Mouse (Mus musculus): ENCODE measurements at regions not wholly inside any gene's neighbourhood (a gene's known extent, or its start where the extent isn't known, plus 50 kb on each side); places are given as distances from the start of the nearest gene placed in this dataset.

GRCm38 (mm10) chr12:52368034-52368433 is 135.7 kb upstream of the Arhgap5 start:
- in situ Hi-C loops (cut with MboI, MseI): no loop called here

DNA sequence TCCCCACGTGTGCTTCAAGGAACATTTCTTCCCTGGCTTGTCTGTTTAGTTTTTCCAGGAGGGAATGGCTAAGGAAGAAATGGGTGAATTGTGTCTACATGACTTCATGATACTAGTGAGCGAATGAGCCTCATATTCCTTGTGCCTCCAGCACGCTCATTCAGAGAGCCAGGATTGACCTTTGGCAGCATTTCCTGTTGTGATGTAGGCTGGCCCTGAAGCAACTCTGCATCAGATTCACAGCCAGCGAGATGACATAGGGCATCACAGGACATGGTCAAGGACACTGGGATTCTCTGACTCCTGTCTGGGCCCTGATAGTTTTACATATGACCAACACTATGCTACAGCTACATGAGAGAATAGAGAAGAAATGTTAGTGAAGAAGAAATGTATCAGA is 135.3 kb upstream of the Arhgap5 start:
- in situ Hi-C loops (cut with MboI, MseI): no loop called here

DNA sequence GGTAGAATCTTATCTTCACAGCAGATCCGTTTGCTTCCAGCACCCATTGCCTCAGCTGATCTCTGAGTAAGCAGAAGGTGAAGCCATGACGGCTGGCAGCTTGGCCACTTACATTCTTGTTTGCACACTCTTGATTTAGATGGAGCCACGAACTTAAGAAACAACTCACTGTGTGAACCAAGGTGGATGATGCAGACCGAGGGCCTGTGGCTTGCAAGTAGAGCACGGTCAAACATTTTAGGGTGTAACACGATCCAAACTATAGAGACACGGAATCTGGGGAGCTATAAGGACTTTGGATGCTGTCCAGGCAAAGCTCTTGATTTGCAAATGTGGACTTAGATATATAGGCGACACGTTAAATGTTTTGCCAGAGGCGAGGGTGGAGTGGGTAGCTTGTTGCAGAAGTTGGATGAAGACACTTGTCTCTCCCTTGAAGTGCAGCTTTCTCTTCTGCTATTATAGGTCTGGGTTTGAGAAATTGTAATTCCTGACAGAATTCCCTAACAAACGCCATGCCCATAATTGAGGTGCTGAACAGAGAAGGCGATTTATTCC is 133.5 kb upstream of the Arhgap5 start:
- in situ Hi-C loops (cut with MboI, MseI): no loop called here

GRCm38 (mm10) chr12:52375116-52375515 is 128.7 kb upstream of the Arhgap5 start:
- in situ Hi-C loops (cut with MboI, MseI): no loop called here

GRCm38 (mm10) chr12:52376692-52377462 is 126.9 kb upstream of the Arhgap5 start:
- in situ Hi-C loops (cut with MboI, MseI): no loop called here

DNA sequence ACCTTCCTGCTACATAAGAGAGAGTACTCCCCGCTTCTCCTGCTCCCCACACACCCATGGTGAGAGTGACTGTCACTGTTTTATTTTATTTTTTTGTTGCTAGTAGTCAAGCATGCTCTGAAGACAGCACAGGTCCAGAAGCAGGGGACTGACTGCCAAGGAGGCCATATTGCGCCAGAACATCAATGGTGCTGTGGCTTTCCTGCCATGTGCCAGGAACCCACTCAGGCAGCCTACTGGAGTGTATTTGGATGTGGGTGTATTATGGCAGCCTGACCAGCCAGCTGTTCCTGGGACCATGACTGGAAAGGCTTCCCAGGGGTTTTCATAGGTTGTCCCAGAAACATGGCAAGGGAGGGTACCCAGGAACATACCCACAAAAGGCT is 126.3 kb upstream of the Arhgap5 start:
- in situ Hi-C loops (cut with MboI, MseI): no loop called here

- in situ Hi-C loops (cut with MboI, MseI): no loop called here
These were observed 124.5 kb upstream of the Arhgap5 start for GRCm38 (mm10) chr12:52379245-52379644.

- in situ Hi-C loops (cut with MboI, MseI): no loop called here
These were observed 123.8 kb upstream of the Arhgap5 start for GRCm38 (mm10) chr12:52379960-52380359.

GRCm38 (mm10) chr12:52381161-52381967 is 122.4 kb upstream of the Arhgap5 start:
- in situ Hi-C loops (cut with MboI, MseI): no loop called here

DNA sequence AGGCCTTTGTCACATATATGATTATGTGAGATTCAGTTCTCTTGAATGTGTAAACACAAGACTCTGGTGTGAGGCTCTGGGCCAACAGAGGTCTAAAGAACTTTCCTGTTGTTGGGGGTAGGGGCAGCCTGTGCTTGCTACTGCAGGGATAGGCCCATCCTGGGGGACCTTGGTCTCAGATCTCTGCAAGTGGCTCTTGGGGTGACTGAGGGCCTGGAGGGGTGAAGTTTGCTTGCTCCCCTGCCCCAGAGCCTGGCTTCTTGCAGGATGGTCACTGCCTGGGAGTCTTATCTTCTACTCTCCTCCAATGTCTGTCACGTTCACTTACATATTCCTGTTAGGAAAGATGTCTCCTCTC is 121.8 kb upstream of the Arhgap5 start:
- in situ Hi-C loops (cut with MboI, MseI): no loop called here

DNA sequence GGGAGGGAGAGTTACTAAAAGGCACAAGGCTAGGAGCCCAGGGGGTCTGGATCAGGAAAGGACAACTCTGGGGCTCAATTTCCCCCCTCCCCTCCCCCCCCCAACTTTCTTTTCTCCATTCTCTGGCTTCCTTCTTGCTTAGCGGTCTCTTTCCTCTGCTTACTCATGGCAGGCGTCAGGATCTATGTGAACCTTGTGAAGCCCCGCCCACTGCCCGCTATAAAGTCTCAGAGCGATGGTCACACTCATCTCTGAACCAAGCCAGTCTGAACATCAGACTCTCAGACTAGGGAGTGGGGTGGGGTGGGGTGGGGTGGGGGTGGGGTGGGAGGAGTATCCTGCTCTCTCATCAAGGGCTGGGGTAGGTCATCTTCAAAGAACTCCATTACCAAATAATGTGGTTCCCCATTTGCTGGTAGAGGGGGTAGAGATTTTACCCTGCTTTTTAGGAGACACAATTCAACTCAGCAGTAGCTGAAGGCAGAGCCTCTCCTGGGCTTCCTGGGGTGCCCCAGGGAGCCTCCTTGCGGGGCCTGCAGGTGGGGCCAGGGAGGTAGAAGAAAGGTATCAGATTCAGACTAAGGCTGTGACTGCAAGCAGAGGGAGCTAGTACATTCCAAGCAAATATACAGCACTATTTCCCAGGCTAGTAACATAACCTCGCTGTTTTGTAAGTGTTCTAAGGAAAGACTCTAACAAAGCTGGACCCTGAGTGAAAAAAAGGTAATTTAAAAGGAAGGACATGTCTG is 120.8 kb upstream of the Arhgap5 start:
- in situ Hi-C loops (cut with MboI, MseI): no loop called here

DNA sequence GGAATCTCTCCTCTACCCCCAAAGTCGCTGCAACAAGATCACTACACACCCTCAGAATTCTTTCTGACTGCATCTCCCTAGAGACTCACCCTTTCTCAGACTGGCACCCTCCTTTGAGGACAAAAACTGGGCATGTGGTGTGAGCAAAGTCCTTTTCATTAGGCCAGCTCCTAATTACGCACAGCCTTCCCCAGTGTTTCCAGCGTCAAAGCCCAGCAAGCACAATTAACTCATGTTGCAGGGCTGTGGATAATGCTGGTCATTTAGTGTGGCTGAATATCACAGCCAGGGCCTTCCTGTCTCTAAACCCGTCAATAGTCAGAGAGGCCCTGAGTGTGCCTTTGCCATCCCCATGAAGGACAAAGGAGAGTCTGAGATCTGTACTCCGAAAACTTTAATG is 114.2 kb upstream of the Arhgap5 start:
- in situ Hi-C loops (cut with MboI, MseI): no loop called here

GRCm38 (mm10) chr12:52390242-52390641 is 113.5 kb upstream of the Arhgap5 start:
- in situ Hi-C loops (cut with MboI, MseI): no loop called here

GRCm38 (mm10) chr12:52392636-52393035 is 111.1 kb upstream of the Arhgap5 start:
- in situ Hi-C loops (cut with MboI, MseI): no loop called here

DNA sequence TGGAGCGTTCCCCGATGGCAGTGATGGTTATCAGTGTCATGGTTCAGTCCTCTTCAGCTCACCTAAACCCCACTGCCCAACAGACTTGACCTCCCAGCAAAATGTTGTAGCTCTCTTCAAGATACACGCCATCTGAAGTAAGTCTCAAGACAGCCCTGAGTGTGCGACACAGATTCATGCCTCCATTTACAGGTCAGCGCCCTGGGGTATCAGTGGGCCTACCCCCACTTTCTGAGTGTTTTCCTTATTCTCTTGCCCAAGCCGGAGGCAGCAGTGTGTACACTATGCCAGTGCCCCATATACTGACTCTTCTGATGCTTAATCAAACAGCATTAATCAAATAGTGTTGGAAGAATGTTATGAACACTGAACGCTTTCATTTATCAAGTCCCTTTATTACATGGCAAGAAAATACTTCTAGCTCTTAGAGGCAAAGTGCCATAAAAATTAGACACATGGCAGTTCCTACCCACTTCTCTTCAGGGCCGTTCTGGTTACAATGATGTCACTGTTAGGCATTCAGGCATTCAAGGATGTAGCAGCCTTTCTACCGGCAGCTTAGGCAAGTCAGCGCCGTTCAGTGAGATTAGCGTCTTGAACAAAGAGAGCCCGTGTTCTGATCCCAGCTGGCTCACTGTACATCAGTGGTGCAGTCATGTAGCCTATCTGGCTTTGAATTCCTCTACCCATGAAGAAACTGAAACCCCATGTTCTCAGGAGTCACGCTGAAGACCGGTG is 109.6 kb upstream of the Arhgap5 start:
- in situ Hi-C loops (cut with MboI, MseI): no loop called here

GRCm38 (mm10) chr12:52394719-52395062 is 109.1 kb upstream of the Arhgap5 start:
- in situ Hi-C loops (cut with MboI, MseI): no loop called here

DNA sequence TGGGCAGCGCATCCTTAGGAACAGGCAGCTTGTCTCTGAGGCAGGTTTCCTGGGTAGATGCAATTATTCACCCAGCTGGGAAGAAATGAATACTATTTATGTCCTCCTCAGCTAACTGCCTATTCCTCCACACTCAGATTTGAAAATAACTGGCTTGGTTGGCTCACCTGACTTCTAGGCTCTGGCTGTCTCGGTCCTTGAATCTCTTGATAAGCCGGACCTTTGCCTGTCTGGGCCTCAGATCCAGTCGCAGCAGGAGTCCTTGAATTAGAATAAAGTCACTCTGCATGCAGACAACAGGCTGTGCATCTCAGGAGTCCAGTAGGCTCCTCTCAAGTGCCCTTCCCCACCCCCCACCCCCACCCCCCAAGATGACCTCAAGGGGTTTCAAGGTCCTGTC is 108.7 kb upstream of the Arhgap5 start:
- in situ Hi-C loops (cut with MboI, MseI): no loop called here

DNA sequence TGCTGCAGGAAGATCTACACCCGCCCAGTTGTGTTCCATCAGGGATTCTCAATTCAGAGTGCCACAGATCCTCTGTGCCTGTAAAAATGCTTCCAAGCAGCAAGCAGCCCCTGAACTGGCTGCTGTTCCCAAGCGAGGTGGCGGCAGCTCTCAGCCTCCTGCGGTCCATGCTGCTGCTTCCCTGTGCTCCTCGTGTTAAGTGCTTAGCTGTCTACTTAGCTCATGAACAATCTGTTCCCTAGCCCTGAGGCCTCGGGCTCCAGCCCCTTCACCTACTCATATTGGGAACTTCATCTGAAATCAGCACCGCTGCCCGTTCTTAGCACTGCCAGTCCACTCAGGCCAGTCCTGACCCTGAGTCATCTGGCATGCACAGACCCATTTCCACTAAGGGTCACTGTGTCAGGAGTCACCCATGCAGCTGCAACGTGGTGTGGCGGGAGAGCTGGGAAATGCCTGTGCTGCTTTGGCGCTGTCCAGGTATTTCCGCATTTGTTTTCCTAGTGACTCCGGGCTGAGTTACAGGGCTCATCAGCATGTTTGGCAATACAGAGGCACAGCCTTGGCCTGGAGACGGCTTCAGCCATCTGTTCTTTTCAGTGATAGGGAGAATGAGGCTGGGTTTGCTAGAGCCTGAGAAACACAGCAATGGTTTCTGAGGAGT is 107.5 kb upstream of the Arhgap5 start:
- in situ Hi-C loops (cut with MboI, MseI): no loop called here

DNA sequence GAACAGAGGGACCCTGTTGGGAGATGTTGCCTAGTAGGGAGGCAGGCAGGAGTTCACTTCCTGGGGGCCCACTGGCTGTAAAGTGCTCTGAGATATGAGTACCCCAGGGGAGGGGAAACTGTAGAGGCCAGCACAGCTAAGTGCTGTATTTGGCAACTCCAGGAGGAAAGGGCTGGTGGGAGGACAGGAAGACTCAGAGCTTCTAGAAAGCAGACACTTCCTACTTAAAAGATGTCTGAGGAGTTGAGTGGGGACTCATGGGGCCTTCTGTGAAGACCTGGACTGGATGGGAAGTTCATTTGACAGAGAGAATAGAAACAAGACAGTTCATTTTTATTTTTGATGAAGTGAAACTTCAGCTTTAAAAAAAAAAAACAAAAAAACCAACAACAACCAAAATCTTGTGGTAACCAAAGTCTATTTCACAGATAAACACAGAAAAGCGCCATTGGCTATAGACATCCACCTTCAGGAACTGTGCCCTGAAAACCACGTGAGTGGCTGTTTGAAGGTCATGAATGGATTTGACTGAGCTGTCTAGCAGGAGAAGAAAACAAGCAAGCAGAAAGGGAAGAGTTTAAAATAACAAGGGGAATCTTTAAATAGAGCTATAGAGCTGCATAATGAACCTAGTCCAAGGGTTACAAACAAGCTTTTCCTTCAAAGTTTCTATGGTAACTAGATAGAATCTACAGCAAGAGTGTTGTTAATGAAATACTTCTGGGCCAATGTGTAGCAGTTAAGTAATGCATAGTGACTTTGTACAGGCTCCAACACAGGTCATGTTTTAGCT is 105.9 kb upstream of the Arhgap5 start:
- in situ Hi-C loops (cut with MboI, MseI): no loop called here

DNA sequence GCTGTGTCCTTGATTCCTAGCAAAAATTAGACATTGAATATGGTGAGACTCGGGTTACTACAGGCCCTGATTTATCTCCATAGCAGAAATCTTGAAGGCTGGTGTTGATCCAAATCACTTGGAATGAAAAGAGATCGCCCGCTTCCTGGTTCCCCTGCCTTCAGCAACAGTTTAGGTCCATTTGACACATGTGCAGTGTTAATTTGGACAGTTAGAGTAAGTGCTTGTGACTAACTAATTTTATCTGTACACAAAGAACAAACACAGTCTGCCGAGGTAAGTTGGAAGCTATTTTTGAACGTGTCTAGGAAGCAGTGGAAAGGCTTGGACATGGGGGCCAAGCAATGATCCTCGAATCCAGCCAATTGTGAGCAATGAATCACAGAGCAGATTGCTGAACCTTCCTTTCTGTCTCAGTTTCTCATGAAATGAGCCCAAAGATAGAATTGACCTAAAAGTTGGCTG is 105.2 kb upstream of the Arhgap5 start:
- in situ Hi-C loops (cut with MboI, MseI): no loop called here
